Mouse (Mus musculus): ENCODE results near the gene Psen2. TPM values are rescaled to one million over a fixed set of nuclear protein-coding genes. Genes with fewer than 3 reads are reported as not detected.

Gene Psen2
- polyA plus RNA-seq (2016; fragmentation: Nextera tagmentation; extraction: Ambion mirVana) = 6.4 and 7.9 TPM in 2 replicates

GRCm38 (mm10) chr1:180263364-180263997, at the start of gene Psen2:
TSS of gene Psen2 (minus strand) at chr1:180263438.
- H3K27ac ChIP-seq = no peak within 1 kb of the TSS
- WGBS = 22% methylated on average over 7 of the region's 7 CpGs
- H3K4me2 ChIP-seq = no peak within 1 kb of the TSS
- H3K27me3 ChIP-seq = peaks cover 19% of the 10 kb centered on the region
- no peak for ATAC-seq (ENCODE audit: low FRiP score)
- H3K4me1 ChIP-seq = no peaks in the 10 kb centered on the region
- no peaks in the 10 kb centered on the region for H3K36me3 ChIP-seq (replicated peaks)
- H3K9me3 ChIP-seq = no peaks in the 10 kb centered on the region
- H3K4me3 ChIP-seq (replicated peaks) = no peak within 1 kb of the TSS
- no peak within 1 kb of the TSS for H3K9ac ChIP-seq

DNA sequence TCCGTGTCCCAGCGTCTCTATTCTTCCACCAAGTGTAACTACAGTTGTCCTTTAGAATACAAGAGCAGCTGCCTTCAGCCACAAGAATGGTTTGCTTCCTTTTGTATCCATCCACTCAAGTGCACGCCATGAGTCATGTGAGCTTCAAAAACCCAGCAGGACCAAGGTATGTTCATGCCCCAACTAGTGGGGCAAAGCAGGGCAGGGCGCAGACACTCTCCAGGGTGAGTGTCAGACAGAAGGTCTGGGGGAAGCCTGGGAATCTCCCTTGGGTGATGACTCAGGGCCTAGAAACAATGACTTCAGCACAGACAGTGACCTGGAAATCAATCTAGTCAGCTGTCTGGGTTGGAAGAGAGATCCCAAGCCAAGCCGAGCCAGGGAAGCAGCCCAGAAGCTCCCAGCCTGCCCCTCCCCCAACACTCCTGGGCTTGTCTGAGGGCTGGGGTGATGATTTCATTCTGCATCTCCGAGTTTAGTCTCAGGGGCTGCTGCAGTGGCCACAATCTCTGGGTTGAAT, 49.6 kb upstream of the Psen2 start:
- H3K4me3 ChIP-seq (replicated peaks) = peak overlapping the region; percentile 32; the same call in 1 of the 2 replicates
- no peak overlapping the region for H3K9ac ChIP-seq
- WGBS = 24% methylated on average over 6 of the region's 6 CpGs

DNA sequence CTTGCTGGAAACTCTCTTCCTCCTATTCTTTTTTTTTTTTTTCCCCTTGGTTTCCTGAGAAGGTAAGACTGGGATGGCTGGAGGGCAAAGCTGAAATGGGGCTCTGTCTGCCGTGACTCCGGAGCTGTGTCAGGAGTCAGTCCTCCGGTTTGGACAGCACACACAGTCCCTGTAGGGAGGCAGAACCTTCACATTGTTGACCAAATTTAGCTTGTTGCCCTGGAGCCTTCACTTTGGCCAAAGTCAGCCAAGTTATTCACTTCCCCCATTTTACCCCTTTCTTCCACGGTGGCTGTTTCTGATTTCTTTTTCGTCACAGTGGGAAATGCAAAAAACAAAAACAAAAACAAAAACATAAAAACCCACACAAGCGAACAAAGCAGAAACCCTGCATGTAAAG, 49.0 kb upstream of the Psen2 start:
- Histone ChIP-seq H3K9ac (no peak overlapping the region), H3K36me3 (replicated peaks) (no peaks in the 10 kb centered on the region), H3K27ac (peak overlapping the region; percentile 69), H3K4me2 (peak overlapping the region; percentile 58; the same call in 1 of the 2 replicates), H3K4me3 (replicated peaks) (no peak overlapping the region), H3K27me3 (peaks cover 15% of the 10 kb centered on the region; the same call in 1 of the 2 replicates), H3K4me1 (peaks cover 23% of the 10 kb centered on the region), H3K9me3 (no peaks in the 10 kb centered on the region)
- no peak for ATAC-seq (ENCODE audit: low FRiP score)
- 67% methylated on average over 6 of the region's 6 CpGs for WGBS

More for the DNA sequence above, 49.6 kb upstream of the Psen2 start:
- Histone ChIP-seq H3K27ac (peak overlapping the region; percentile 69), H3K4me1 (peaks cover 23% of the 10 kb centered on the region), H3K36me3 (replicated peaks) (no peaks in the 10 kb centered on the region), H3K9me3 (no peaks in the 10 kb centered on the region), H3K4me2 (peak overlapping the region; percentile 58), H3K27me3 (peaks cover 16% of the 10 kb centered on the region; the same call in 1 of the 2 replicates)
- peak; percentile 79 for ATAC-seq (ENCODE audit: low FRiP score)

- Histone ChIP-seq H3K27me3 (no peaks in the 10 kb centered on the region), H3K4me3 (replicated peaks) (no peak overlapping the region), H3K9me3 (no peaks in the 10 kb centered on the region), H3K4me2 (no peak overlapping the region), H3K27ac (no peak overlapping the region), H3K4me1 (peaks cover 19% of the 10 kb centered on the region), H3K9ac (no peak overlapping the region), H3K36me3 (replicated peaks) (no peaks in the 10 kb centered on the region)
- WGBS = 77% methylated on average over 4 of the region's 4 CpGs
- no peak for ATAC-seq (ENCODE audit: low FRiP score)
Measured at GRCm38 (mm10) chr1:180308897-180309296, 45.7 kb upstream of the Psen2 start.

GRCm38 (mm10) chr1:180307661-180308060, 44.4 kb upstream of the Psen2 start:
- Histone ChIP-seq H3K9me3 (no peaks in the 10 kb centered on the region), H3K27ac (no peak overlapping the region), H3K36me3 (replicated peaks) (no peaks in the 10 kb centered on the region), H3K4me1 (peaks cover 12% of the 10 kb centered on the region), H3K4me2 (no peak overlapping the region), H3K4me3 (replicated peaks) (no peak overlapping the region), H3K27me3 (no peaks in the 10 kb centered on the region), H3K9ac (no peak overlapping the region)
- WGBS = 68% methylated on average over 2 of the region's 2 CpGs
- ATAC-seq (ENCODE audit: low FRiP score) = no peak

- Histone ChIP-seq H3K4me1 (peaks cover 5% of the 10 kb centered on the region; the same call in 1 of the 2 replicates), H3K9me3 (no peaks in the 10 kb centered on the region), H3K36me3 (replicated peaks) (no peaks in the 10 kb centered on the region), H3K27me3 (no peaks in the 10 kb centered on the region), H3K4me3 (replicated peaks) (no peak overlapping the region), H3K27ac (no peak overlapping the region), H3K9ac (no peak overlapping the region), H3K4me2 (no peak overlapping the region)
- 91% methylated on average over 9 of the region's 9 CpGs for WGBS
- no peak for ATAC-seq (ENCODE audit: low FRiP score)
Measured at GRCm38 (mm10) chr1:180306889-180307288, 43.7 kb upstream of the Psen2 start.

DNA sequence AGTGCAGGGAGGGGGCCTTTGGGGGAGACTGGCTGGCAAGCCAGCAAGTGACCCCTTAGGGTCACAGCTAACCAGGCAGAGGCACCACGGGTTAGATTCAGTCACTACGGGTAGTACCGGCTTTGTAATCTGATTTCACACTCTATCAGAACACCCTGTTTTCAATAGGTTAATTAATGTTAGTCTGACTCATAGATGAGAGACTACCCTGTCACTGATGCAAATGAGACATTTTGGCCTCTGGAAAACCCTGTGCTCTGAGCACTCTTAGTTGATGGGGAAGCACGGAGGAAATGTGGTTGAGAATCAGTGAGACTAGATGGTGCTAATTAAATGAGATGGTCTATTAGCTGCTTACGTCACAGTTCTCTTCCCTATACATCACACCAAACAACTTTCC, 40.4 kb upstream of the Psen2 start:
- H3K36me3 ChIP-seq (replicated peaks) = no peaks in the 10 kb centered on the region
- H3K27ac ChIP-seq = no peak overlapping the region
- H3K9ac ChIP-seq = no peak overlapping the region
- no peak overlapping the region for H3K4me3 ChIP-seq (replicated peaks)
- H3K27me3 ChIP-seq = no peaks in the 10 kb centered on the region
- H3K4me1 ChIP-seq = peaks cover 5% of the 10 kb centered on the region; the same call in 1 of the 2 replicates
- no peak overlapping the region for H3K4me2 ChIP-seq
- WGBS = 63% methylated on average over 5 of the region's 5 CpGs
- ATAC-seq (ENCODE audit: low FRiP score) = no peak
- H3K9me3 ChIP-seq = no peaks in the 10 kb centered on the region

DNA sequence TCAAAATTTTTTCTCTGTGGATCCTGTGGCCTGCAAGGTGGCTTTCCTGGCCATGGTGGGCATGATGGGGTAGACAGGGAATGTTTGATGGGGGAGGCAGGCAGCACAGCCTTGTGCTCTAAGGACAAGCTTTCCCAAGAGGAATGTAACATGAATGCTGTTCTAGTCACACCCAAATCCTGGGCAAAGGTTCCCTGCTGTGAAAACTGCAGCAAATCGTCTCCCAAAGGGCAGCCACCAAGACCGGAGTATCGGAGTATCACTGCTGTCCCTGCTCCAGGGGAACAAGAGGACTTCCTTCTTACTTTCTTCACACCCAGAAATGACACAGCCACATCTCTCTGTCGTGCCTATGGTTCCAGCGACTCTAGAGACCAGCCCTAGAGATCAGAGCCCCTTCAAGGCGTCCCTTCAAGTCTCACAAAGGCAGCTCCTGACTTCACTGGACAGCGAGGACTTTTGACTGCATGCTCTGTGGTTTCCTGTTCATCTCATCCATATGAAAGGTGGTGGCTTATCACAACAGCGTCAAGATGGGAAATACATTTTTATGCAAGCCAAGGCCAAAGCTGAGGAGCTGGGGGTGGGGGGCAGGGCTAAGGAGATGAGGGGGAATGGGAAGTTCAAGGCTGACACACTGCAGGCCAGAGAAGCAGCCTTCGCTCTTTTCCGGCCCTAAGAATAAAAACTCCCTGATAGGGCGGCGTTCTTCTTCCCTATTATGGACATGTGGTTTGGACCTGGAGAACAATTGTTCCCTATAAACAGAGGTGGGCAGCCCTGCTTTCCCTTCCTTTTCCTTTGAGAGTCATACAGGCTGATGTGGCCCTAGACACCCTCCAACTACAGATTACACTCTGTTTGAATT, 39.2 kb upstream of the Psen2 start:
- no peak overlapping the region for H3K4me3 ChIP-seq (replicated peaks)
- ATAC-seq (ENCODE audit: low FRiP score) = no peak
- H3K36me3 ChIP-seq (replicated peaks) = no peaks in the 10 kb centered on the region
- no peak overlapping the region for H3K4me2 ChIP-seq
- H3K27me3 ChIP-seq = no peaks in the 10 kb centered on the region
- no peak overlapping the region for H3K27ac ChIP-seq
- H3K9ac ChIP-seq = no peak overlapping the region
- WGBS = 67% methylated on average over 12 of the region's 12 CpGs
- H3K9me3 ChIP-seq = no peaks in the 10 kb centered on the region
- H3K4me1 ChIP-seq = peaks cover 11% of the 10 kb centered on the region

DNA sequence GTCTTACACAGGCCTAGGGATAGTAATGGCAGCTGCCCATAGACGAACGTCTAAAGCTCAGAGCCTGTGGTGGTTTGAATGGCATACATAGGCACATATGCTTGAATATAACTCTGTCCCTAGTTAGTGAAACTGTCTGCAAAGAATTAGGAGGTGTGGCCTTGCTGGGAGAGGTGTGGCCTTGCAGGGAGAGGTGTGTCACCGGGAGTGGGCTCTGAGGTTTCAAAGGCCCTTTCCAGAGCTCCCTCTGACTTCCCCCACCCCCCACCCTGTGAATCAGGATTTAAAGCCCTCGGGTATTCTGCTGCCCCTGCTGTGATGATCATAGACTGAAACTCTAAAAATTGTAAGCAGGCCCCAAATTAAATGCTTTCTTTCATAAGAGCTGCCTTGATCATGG, 37.8 kb upstream of the Psen2 start:
- Histone ChIP-seq H3K9me3 (no peaks in the 10 kb centered on the region), H3K9ac (no peak overlapping the region), H3K27ac (no peak overlapping the region), H3K4me1 (peaks cover 12% of the 10 kb centered on the region), H3K27me3 (no peaks in the 10 kb centered on the region), H3K36me3 (replicated peaks) (no peaks in the 10 kb centered on the region), H3K4me3 (replicated peaks) (no peak overlapping the region), H3K4me2 (no peak overlapping the region)
- WGBS = 49% methylated on average over 4 of the region's 4 CpGs
- no peak for ATAC-seq (ENCODE audit: low FRiP score)

DNA sequence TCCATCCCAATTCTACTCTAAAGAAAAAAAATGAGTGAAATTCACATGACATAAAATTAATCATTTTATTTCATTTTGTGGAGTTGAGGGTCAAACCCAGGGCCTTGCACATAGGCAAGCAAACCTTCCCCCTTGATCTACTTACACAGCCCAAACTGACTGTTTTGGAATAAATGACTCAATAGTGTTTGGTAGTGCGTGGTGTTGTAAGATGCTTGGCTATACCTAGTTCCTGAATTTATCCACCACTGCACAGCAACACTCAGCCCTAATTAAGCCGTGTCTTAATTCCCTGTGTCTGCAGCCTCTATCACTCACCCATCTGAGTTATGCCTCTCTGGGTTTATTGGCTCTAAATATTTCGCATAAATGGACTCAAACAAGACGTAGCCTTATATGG, 37.1 kb upstream of the Psen2 start:
- no peak overlapping the region for H3K27ac ChIP-seq
- WGBS = 89% methylated on average over 4 of the region's 4 CpGs
- H3K4me1 ChIP-seq = peaks cover 12% of the 10 kb centered on the region
- H3K36me3 ChIP-seq (replicated peaks) = no peaks in the 10 kb centered on the region
- H3K4me2 ChIP-seq = no peak overlapping the region
- H3K27me3 ChIP-seq = no peaks in the 10 kb centered on the region
- H3K4me3 ChIP-seq (replicated peaks) = no peak overlapping the region
- no peaks in the 10 kb centered on the region for H3K9me3 ChIP-seq
- ATAC-seq (ENCODE audit: low FRiP score) = no peak
- no peak overlapping the region for H3K9ac ChIP-seq

GRCm38 (mm10) chr1:180299697-180300096, 36.5 kb upstream of the Psen2 start:
- ATAC-seq (ENCODE audit: low FRiP score) = no peak
- H3K9ac ChIP-seq = no peak overlapping the region
- H3K9me3 ChIP-seq = no peaks in the 10 kb centered on the region
- no peak overlapping the region for H3K27ac ChIP-seq
- peaks cover 12% of the 10 kb centered on the region for H3K4me1 ChIP-seq
- 90% methylated on average over 4 of the region's 4 CpGs for WGBS
- H3K4me3 ChIP-seq (replicated peaks) = no peak overlapping the region
- no peaks in the 10 kb centered on the region for H3K27me3 ChIP-seq
- H3K4me2 ChIP-seq = no peak overlapping the region
- H3K36me3 ChIP-seq (replicated peaks) = no peaks in the 10 kb centered on the region

DNA sequence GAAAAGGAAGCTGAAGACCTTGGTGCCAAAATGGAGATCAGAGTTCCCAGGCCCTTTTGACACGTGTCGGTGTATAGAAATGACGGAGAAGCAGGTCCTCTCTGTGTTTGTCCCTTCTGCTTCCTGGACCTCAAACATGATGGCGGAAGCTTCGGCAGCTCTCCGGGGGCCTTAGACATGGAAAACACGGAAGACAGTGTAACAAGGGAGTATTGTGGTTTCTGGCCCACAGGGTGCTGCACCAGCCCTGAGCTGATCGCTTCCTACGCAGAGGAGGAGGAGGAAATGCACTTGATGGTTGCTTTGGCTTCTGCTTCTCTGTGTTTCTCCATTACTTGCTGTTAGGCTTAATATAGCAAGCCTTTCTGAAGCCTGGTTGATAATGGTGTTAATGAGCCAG, 32.9 kb upstream of the Psen2 start:
- Histone ChIP-seq H3K27ac (no peak overlapping the region), H3K27me3 (no peaks in the 10 kb centered on the region), H3K9me3 (no peaks in the 10 kb centered on the region), H3K36me3 (replicated peaks) (no peaks in the 10 kb centered on the region), H3K4me3 (replicated peaks) (no peak overlapping the region), H3K4me2 (no peak overlapping the region), H3K9ac (no peak overlapping the region), H3K4me1 (peaks cover 7% of the 10 kb centered on the region)
- WGBS = 88% methylated on average over 9 of the region's 9 CpGs
- ATAC-seq (ENCODE audit: low FRiP score) = no peak

Data from forebrain, embryonic 12.5 days (tissue).